Mouse (Mus musculus) bone marrow macrophage, adult 2 months (primary cell): ENCODE results near the gene St8sia1.

Source experiments
- CTCF ChIP-seq: IDR thresholded peaks from 2 replicates; pipeline ENCODE4 v1.5.1; 2012; ENCODE audit warnings: low read depth, mild to moderate bottlenecking, low read length, moderate library complexity
- POLR2A ChIP-seq: IDR thresholded peaks from 2 replicates; pipeline ENCODE4 v1.6.1; 2012; ENCODE audit warnings: mild to moderate bottlenecking, low read depth, low read length, borderline replicate concordance

DNA sequence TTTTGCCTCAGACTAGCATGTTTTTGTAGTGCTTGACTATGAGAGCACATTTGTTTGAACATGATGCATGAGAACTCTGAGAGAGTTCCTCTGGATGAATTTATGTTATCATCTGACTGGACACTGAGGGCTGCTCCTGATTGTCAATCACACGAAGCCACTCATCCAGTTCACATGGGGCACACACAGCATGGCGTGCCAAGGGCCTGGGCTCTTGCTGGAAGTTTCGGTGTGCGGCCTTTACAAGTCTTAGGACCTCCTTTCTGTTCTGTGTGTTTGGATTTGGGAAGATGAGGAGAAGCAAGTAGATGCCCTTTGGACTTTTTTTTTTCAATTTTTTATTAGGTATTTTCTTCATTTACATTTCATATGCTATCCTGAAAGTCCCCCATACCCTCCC, 100.4 kb downstream of the St8sia1 start:
- TF ChIP-seq POLR2A (no peak), CTCF (no peak)
